Mouse (Mus musculus) brain, embryonic 14.5 days (tissue): Measurements from ENCODE around the gene Ddr2. TPM values are rescaled to one million over a fixed set of nuclear protein-coding genes. Genes with fewer than 3 reads are reported as not detected.

Source experiments
- DNase-seq: peaks from one replicate; pipeline ENCODE4 v3.0.0-alpha.2; 2011; ENCODE audit warnings: low read depth
- CTCF ChIP-seq: fragments of 200-500 bp; IDR thresholded peaks from 2 replicates; pipeline ENCODE4 v1.5.1; 2012; ENCODE audit warnings: inconsistent platforms, mild to moderate bottlenecking, moderate library complexity, borderline replicate concordance; ENCODE audit not compliant: insufficient read depth, insufficient read length; ENCODE audit errors: extremely low read depth
- POLR2A ChIP-seq: fragments of 200-500 bp; IDR thresholded peaks from 2 replicates; pipeline ENCODE4 v1.6.1; 2012; ENCODE audit warnings: mild to moderate bottlenecking, inconsistent platforms, borderline replicate concordance; ENCODE audit not compliant: poor library complexity, insufficient read depth, insufficient read length, severe bottlenecking; ENCODE audit errors: extremely low read depth
- polyA plus RNA-seq: library from polyadenylated mRNA; depleted of rRNA; stranded (reverse); fragments of >200 nt; gene quantifications from 2 replicates; pipeline ENCODE4 v1.2.3, GENCODE M21; 2012

Ddr2 gene
- polyA plus RNA-seq, 1 experiment, result 8.2 TPM

DNA sequence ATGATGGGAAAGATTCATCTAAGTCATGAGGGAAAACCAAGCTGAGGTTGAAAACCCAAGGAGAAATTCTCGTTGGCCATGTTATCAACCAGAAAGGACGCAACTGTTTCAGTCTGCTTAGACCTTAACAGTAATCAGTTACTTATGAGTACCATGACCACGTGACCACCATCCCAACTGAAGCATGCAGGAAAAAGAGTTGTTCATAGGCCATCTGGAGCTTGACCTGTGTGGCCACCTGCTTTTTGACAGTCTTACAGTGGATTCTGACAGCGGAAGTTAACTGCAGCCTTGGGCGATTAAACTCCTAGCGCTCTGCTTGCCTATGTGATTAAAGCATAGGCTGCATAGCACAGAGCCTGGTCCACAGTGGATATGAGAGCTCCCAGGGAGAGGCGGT lies 23.9 kb downstream of the Ddr2 start:
- no peak for DNase-seq
- TF ChIP-seq CTCF, result no peak
- TF ChIP-seq POLR2A, result no peak

DNA sequence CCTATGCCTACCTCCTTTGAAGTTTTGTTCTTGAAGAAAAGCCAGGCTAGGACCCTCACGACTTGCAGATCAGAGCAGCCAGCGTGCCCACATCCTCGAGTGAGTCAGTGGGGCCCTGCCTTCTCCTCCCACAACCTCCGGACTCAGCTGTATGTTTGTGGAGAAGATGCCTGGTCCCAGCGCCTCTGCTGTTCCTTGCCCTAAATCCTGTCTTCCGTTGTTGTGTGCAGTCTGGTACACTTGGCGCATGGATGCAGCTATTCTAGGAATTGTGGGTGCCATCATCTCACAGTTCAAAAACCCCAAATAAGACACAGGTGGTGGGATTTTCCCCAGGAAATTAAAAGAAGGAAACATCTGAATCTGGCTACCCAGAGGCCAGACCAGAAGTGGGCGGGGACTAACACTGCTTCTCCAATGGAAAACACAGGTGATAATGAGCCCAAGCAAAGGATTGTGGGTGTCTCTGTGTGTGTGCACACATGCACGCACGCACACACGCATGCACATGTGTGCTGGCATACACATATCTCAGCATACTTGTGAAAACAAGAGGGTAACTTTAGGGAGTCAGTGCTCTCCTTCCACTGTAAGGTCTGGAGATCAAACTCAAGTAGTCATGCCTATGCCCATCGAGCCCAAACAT lies 26.3 kb downstream of the Ddr2 start:
- no peak for DNase-seq
- no peak for TF ChIP-seq CTCF
- TF ChIP-seq POLR2A, result no peak

DNA sequence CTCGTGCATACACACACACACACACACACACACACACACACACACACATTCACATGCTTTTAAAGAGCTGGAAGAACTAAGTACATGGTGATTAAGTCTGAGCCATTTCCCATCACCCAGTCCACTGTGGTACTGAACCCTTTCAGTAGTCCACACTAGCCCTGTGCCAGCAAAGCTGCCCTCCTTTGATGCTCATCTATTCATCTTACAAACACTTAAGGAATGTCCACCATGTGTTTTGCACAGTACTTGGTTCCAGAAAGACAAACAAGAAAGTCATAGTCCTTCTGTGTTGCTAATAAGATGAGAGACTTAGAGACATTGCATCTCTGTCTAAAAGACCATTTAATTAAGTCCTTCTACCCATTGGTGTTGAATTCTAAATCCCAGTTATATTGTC lies 29.7 kb downstream of the Ddr2 start:
- no peak for DNase-seq
- no peak for TF ChIP-seq POLR2A
- TF ChIP-seq CTCF, result no peak

DNA sequence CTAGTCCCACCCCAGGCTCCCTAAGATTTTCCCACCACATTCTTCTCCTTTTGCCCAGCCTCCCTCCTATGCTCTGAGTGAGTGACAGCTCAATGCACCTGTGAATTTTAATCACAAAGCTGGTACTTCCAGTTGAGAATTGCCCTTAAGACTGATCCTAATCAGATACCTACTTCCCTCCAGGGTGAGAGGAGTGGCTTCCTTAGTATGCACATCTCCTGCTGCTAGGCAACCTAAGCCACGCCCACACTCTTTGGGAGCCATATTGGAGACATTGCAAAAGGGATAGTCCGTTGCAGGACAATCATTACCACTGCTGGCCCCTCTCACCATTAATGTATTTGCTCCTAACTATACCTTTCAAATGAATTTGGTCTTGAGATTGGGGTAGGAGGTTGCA lies 31.1 kb downstream of the Ddr2 start:
- no peak for DNase-seq
- TF ChIP-seq POLR2A (no peak), CTCF (no peak)

DNA sequence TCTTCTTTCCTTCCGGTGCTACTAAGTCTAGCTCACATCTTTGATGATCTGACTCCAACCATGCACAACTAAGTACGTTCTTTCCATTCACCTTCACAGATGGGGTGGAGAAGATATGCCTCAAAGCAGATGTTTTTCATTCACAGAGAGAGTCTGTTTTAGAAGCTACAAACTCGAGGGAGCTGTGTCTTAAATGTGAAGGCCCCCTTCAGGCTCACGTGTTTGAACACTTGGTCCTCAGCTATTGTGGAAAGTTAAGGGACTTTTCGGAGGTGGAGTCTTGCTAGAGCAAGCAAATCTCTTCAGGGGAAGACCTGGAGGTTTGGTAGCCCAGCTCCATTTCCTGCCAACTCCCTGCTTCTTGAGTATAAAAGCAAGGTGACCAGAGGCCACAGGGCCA lies 34.2 kb downstream of the Ddr2 start:
- TF ChIP-seq CTCF (no peak), POLR2A (no peak)

DNA sequence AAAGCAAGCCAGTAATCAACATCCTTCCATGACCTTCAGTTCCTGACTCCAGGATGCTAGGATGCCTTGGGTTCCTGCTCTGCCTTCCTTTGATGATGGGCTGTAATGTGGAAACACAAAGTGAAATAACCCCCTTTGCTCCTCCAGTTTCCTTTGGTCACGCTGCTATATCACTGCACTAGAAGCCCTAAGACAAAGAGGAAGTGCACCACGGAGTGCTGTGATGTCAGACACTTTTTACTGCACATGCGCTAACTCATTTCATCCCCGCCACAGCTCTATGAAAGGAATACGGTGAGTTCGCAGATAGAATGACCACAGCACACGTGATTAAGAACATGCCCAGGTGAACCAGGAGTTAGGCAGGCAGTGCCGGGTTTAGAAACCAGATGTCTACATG lies 36.8 kb downstream of the Ddr2 start:
- DNase-seq, result no peak
- TF ChIP-seq CTCF (no peak), POLR2A (no peak)

More for the DNA sequence above, 34.2 kb downstream of the Ddr2 start:
- no peak for DNase-seq

DNA sequence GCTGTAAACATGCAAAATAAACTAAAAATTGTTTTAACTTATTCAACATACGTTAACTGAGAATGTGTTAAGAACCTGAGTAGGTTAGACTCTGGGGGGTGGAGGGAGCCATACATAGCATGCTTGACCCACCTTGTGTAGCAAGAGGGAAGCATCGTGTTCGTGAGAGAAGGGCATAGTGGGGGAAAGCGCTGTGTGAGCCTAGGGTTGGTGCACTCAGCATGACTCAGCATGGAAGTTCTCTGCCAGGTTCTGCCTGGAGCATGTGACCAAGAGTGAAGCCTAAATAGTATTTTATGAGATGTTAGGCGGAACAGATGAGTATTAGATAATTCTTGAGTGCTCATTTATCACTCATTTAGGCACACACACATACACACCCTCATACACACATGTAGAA lies 41.4 kb downstream of the Ddr2 start:
- TF ChIP-seq CTCF (no peak), POLR2A (no peak)
- no peak for DNase-seq

DNA sequence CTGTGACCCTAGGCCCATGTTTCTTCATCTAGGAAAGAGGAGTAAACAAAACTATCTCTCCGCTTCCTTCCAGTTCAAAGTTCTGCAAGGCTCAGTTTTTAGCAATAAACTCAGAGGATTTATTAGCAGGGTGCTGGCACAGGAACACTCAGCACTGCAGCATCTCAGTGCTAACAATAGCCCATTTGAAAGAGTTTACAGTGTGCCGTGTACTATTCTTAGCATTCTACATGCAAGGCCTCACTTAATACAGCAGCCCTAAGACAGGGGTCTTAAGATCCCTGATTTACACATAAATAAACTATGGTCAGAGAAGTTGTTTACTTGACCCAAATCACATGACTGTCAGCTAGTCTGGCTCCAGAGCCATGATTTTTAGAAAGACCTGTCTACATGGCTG lies 44.6 kb downstream of the Ddr2 start:
- no peak for TF ChIP-seq CTCF
- TF ChIP-seq POLR2A, result no peak

DNA sequence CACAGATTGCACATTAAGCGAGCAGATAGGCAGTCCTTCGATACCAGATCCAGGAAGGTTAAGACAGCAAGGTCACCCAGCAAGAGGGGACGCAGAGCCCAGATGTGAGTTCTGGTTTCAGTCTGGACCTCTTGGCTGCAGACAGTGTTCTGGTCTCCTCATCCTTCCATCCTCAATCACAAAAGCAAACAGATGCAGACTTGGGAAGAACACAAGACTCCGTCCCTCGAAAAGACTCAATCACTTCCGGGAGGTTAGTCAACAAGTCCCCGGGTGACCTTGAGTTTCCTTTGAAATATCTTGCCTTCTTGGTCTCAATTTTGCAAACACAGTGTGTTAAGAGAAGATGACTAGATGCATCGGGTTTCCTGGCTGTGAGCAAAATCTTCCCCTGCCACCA lies 45.6 kb downstream of the Ddr2 start:
- no peak for DNase-seq
- no peak for TF ChIP-seq CTCF
- TF ChIP-seq POLR2A, result no peak

More for the DNA sequence above, 44.6 kb downstream of the Ddr2 start:
- no peak for DNase-seq

DNA sequence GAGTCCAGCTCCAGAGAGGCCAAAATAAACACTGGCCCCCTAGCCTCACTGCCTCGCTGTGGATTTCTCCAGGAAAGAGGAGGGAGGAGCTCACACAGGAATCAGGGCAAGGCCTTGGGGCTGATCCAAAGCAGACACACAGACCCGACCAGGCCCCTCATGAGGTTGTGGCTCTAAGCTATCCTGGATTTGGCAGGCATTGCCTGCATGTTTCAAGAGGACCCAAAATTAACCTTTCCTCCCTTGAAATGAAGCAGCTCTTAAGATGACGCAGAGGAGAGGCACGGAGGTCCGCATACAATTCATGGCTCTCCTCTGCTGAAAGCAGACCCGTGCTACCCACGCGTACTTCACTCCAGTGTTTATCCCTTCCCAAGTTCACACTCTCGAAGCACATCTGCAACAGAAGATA lies 46.5 kb downstream of the Ddr2 start:
- TF ChIP-seq CTCF (no peak), POLR2A (no peak)
- peak; percentile 29 for DNase-seq

DNA sequence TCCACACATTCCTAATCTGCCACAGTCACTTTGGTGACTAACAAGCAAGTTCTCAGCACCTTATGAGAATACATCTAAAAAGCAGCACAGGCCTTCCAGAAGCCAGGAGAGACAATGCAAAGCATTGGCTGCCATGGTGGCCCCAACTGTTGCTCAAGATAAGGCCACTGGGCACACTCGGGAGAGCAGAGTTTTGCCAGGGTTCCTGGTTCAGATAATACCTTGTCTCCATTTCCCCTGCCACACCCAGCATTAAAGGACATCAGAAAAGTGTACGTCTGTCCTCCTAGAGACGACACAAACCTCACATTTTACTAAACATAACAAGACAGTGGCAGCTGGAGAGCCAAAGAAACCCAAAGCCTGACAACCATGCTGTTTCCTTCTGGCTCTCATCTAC lies 50.3 kb downstream of the Ddr2 start:
- no peak for DNase-seq
- TF ChIP-seq POLR2A (no peak), CTCF (no peak)

DNA sequence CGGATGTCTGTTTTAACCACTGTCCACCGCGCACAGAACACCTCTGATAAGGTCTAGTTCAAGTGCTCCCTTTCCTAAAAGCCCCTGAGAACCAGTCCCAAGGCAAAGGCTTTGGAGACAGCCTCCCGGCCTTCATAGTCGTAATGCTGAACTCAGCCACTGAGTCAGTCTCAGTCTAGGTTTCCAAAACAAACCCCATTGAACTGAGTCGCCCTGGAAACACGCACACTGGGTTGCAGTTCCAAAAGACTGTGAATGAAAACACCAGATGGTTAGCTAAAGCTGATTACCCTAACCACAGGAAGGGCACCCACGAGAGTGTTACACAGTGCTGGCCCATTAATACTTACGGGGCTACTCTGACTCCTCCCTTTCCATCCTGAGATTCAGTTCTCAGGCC lies 51.2 kb downstream of the Ddr2 start:
- peak; percentile 37 for DNase-seq
- TF ChIP-seq CTCF (no peak), POLR2A (no peak)
